Mouse (Mus musculus) lung, postnatal 25 days (tissue): ENCODE measurements at regions not wholly inside any gene's neighbourhood (a gene's known extent, or its start where the extent isn't known, plus 50 kb on each side); places are given as distances from the start of the nearest gene placed in this dataset.
"Not testable (repeated sequence)": the region's sequence is repeated elsewhere in the genome, so short reads cannot be mapped to it uniquely, and the experiment has no call there.

Experiments used
- DNase-seq: peaks from one replicate; pipeline ENCODE4 v3.0.0; 2022; ENCODE audit warnings: low spot score

- DNase-seq = no peak
These were observed 54.6 kb upstream of the C1galt1 start for GRCm38 (mm10) chr6:7790040-7790439.

GRCm38 (mm10) chr6:7789071-7789470 is 55.6 kb upstream of the C1galt1 start:
- peak; percentile 74 for DNase-seq

- no peak for DNase-seq
These were observed 59.2 kb upstream of the C1galt1 start for GRCm38 (mm10) chr6:7785407-7785806.

- no peak for DNase-seq
These were observed 61.6 kb upstream of the C1galt1 start for GRCm38 (mm10) chr6:7783059-7783458.

- DNase-seq = no peak
These were observed 64.7 kb upstream of the C1galt1 start for GRCm38 (mm10) chr6:7779959-7780358.

- DNase-seq = no peak
These were observed 65.8 kb upstream of the C1galt1 start for GRCm38 (mm10) chr6:7778642-7779404.

GRCm38 (mm10) chr6:7768421-7768820 is 75.4 kb upstream of the Asns start:
- no peak for DNase-seq

GRCm38 (mm10) chr6:7767631-7768030 is 74.6 kb upstream of the Asns start:
- DNase-seq = no peak

GRCm38 (mm10) chr6:7759385-7759784 is 66.3 kb upstream of the Asns start:
- no peak for DNase-seq

- DNase-seq = no peak
These were observed 60.8 kb upstream of the Asns start for GRCm38 (mm10) chr6:7753895-7754294.

GRCm38 (mm10) chr6:7752885-7753611 is 60.0 kb upstream of the Asns start:
- DNase-seq = no peak

- no peak for DNase-seq
These were observed 55.5 kb upstream of the Asns start for GRCm38 (mm10) chr6:7748536-7748935.

GRCm38 (mm10) chr6:7744257-7744656 is 51.2 kb upstream of the Asns start:
- not testable (repeated sequence) for DNase-seq
